Mouse (Mus musculus): ENCODE measurements around the gene Chmp4b. TPM values are rescaled to one million over a fixed set of nuclear protein-coding genes. Genes with fewer than 3 reads are reported as not detected.
A peak's percentile ranks its signal among the peaks of the same experiment; 100 is the strongest.

The Chmp4b gene
- polyA plus RNA-seq, 1 experiment from 2014 or later: 23.2 TPM

- no peaks in the 10 kb centered on the region for H3K36me3 ChIP-seq (replicated peaks; ENCODE audit: control insufficient read depth, insufficient read depth)
- no peak overlapping the region for H3K4me2 ChIP-seq (replicated peaks)
- H3K9ac ChIP-seq: no peak overlapping the region
- no peak for DNase-seq (ENCODE audit: low spot score)
- H3K4me1 ChIP-seq (replicated peaks; ENCODE audit: control insufficient read depth, insufficient read depth, low read length): 0 out of 2 replicates have a peak, but pooled peaks cover under 1% of the 10 kb centered on the region
- no peak for ATAC-seq (ENCODE audit: low FRiP score)
- H3K27me3 ChIP-seq (ENCODE audit: control insufficient read depth, insufficient read depth, low read length): no peaks in the 10 kb centered on the region
- no peak overlapping the region for H3K27ac ChIP-seq
- no peak overlapping the region for H3K4me3 ChIP-seq (replicated peaks; ENCODE audit: low read length)
- 61% methylated on average over 11 of the region's 11 CpGs for WGBS
- no peaks in the 10 kb centered on the region for H3K9me3 ChIP-seq (ENCODE audit: control insufficient read depth, low read length)
Observed at GRCm38 (mm10) chr2:154706526-154707280, 55.2 kb downstream of the Chmp4b start.

- Histone ChIP-seq H3K9me3 (ENCODE audit: control insufficient read depth, low read length) (no peaks in the 10 kb centered on the region), H3K4me1 (replicated peaks; ENCODE audit: control insufficient read depth, insufficient read depth, low read length) (0 out of 2 replicates have a peak, but pooled peaks cover 4% of the 10 kb centered on the region), H3K9ac (no peak overlapping the region), H3K27ac (no peak overlapping the region), H3K36me3 (replicated peaks; ENCODE audit: control insufficient read depth, insufficient read depth) (no peaks in the 10 kb centered on the region), H3K4me3 (replicated peaks; ENCODE audit: low read length) (no peak overlapping the region), H3K4me2 (replicated peaks) (no peak overlapping the region), H3K27me3 (ENCODE audit: control insufficient read depth, insufficient read depth, low read length) (no peaks in the 10 kb centered on the region)
- DNase-seq (ENCODE audit: low spot score): no peak
- 90% methylated on average over 7 of the region's 7 CpGs for WGBS
- ATAC-seq (ENCODE audit: low FRiP score): no peak
Observed at GRCm38 (mm10) chr2:154707284-154707683, 55.8 kb downstream of the Chmp4b start.

GRCm38 (mm10) chr2:154707830-154708385 is 56.4 kb downstream of the Chmp4b start:
- no peak overlapping the region for H3K27ac ChIP-seq
- DNase-seq (ENCODE audit: low spot score) (no peak), ATAC-seq (ENCODE audit: low FRiP score) (0 out of 2 replicates have a peak, but pooled peaks have one; percentile 34)
- H3K36me3 ChIP-seq (replicated peaks; ENCODE audit: control insufficient read depth, insufficient read depth): no peaks in the 10 kb centered on the region
- WGBS: 66% methylated on average over 7 of the region's 7 CpGs
- H3K4me1 ChIP-seq (replicated peaks; ENCODE audit: control insufficient read depth, insufficient read depth, low read length): 0 out of 2 replicates have a peak, but pooled peaks cover 6% of the 10 kb centered on the region
- no peak overlapping the region for H3K9ac ChIP-seq
- no peaks in the 10 kb centered on the region for H3K27me3 ChIP-seq (ENCODE audit: control insufficient read depth, insufficient read depth, low read length)
- no peak overlapping the region for H3K4me3 ChIP-seq (replicated peaks; ENCODE audit: low read length)
- no peaks in the 10 kb centered on the region for H3K9me3 ChIP-seq (ENCODE audit: control insufficient read depth, low read length)
- H3K4me2 ChIP-seq (replicated peaks): no peak overlapping the region

- Histone ChIP-seq H3K9me3 (ENCODE audit: control insufficient read depth, low read length) (no peaks in the 10 kb centered on the region), H3K27me3 (ENCODE audit: control insufficient read depth, insufficient read depth, low read length) (no peaks in the 10 kb centered on the region), H3K9ac (no peak overlapping the region), H3K4me3 (replicated peaks; ENCODE audit: low read length) (no peak overlapping the region), H3K27ac (no peak overlapping the region), H3K4me1 (replicated peaks; ENCODE audit: control insufficient read depth, insufficient read depth, low read length) (0 out of 2 replicates have a peak, but pooled peaks cover 6% of the 10 kb centered on the region), H3K36me3 (replicated peaks; ENCODE audit: control insufficient read depth, insufficient read depth) (no peaks in the 10 kb centered on the region), H3K4me2 (replicated peaks) (no peak overlapping the region)
- ATAC-seq (ENCODE audit: low FRiP score): no peak
- 51% methylated on average over 3 of the region's 3 CpGs for WGBS
- no peak for DNase-seq (ENCODE audit: low spot score)
Observed at GRCm38 (mm10) chr2:154711701-154712100, 60.2 kb downstream of the Chmp4b start.

GRCm38 (mm10) chr2:154712271-154712677 is 60.8 kb downstream of the Chmp4b start:
- DNase-seq (ENCODE audit: low spot score): peak; percentile 44
- Histone ChIP-seq H3K27ac (no peak overlapping the region), H3K27me3 (ENCODE audit: control insufficient read depth, insufficient read depth, low read length) (no peaks in the 10 kb centered on the region), H3K4me3 (replicated peaks; ENCODE audit: low read length) (no peak overlapping the region), H3K36me3 (replicated peaks; ENCODE audit: control insufficient read depth, insufficient read depth) (no peaks in the 10 kb centered on the region), H3K9ac (0 out of 2 replicates have a peak overlapping the region, but pooled peaks have one; percentile 8), H3K4me1 (replicated peaks; ENCODE audit: control insufficient read depth, insufficient read depth, low read length) (0 out of 2 replicates have a peak, but pooled peaks cover 6% of the 10 kb centered on the region), H3K9me3 (ENCODE audit: control insufficient read depth, low read length) (no peaks in the 10 kb centered on the region), H3K4me2 (replicated peaks) (no peak overlapping the region)
- ATAC-seq (ENCODE audit: low FRiP score): no peak
- WGBS: 39% methylated on average over 5 of the region's 5 CpGs

GRCm38 (mm10) chr2:154713083-154713482 is 61.6 kb downstream of the Chmp4b start:
- H3K27ac ChIP-seq: no peak overlapping the region
- WGBS: 56% methylated on average over 6 of the region's 6 CpGs
- H3K4me1 ChIP-seq (replicated peaks; ENCODE audit: control insufficient read depth, insufficient read depth, low read length): 0 out of 2 replicates have a peak, but pooled peaks cover 6% of the 10 kb centered on the region
- H3K9me3 ChIP-seq (ENCODE audit: control insufficient read depth, low read length): no peaks in the 10 kb centered on the region
- H3K9ac ChIP-seq: no peak overlapping the region
- H3K27me3 ChIP-seq (ENCODE audit: control insufficient read depth, insufficient read depth, low read length): no peaks in the 10 kb centered on the region
- DNase-seq (ENCODE audit: low spot score): no peak
- no peak overlapping the region for H3K4me2 ChIP-seq (replicated peaks)
- no peak for ATAC-seq (ENCODE audit: low FRiP score)
- no peak overlapping the region for H3K4me3 ChIP-seq (replicated peaks; ENCODE audit: low read length)
- H3K36me3 ChIP-seq (replicated peaks; ENCODE audit: control insufficient read depth, insufficient read depth): no peaks in the 10 kb centered on the region

GRCm38 (mm10) chr2:154713964-154714363 is 62.5 kb downstream of the Chmp4b start:
- Histone ChIP-seq H3K4me3 (replicated peaks; ENCODE audit: low read length) (no peak overlapping the region), H3K4me1 (replicated peaks; ENCODE audit: control insufficient read depth, insufficient read depth, low read length) (0 out of 2 replicates have a peak, but pooled peaks cover 6% of the 10 kb centered on the region), H3K9ac (no peak overlapping the region), H3K27me3 (ENCODE audit: control insufficient read depth, insufficient read depth, low read length) (no peaks in the 10 kb centered on the region), H3K27ac (no peak overlapping the region), H3K36me3 (replicated peaks; ENCODE audit: control insufficient read depth, insufficient read depth) (no peaks in the 10 kb centered on the region), H3K4me2 (replicated peaks) (no peak overlapping the region), H3K9me3 (ENCODE audit: control insufficient read depth, low read length) (no peaks in the 10 kb centered on the region)
- ATAC-seq (ENCODE audit: low FRiP score) (no peak), DNase-seq (ENCODE audit: low spot score) (no peak)
- WGBS: 71% methylated on average over 3 of the region's 3 CpGs

GRCm38 (mm10) chr2:154716586-154716985 is 65.1 kb downstream of the Chmp4b start:
- no peak overlapping the region for H3K9ac ChIP-seq
- H3K9me3 ChIP-seq (ENCODE audit: control insufficient read depth, low read length): no peaks in the 10 kb centered on the region
- WGBS: 93% methylated on average over 4 of the region's 4 CpGs
- DNase-seq (ENCODE audit: low spot score) (no peak), ATAC-seq (ENCODE audit: low FRiP score) (no peak)
- H3K4me3 ChIP-seq (replicated peaks; ENCODE audit: low read length): no peak overlapping the region
- H3K4me2 ChIP-seq (replicated peaks): no peak overlapping the region
- H3K27me3 ChIP-seq (ENCODE audit: control insufficient read depth, insufficient read depth, low read length): no peaks in the 10 kb centered on the region
- H3K4me1 ChIP-seq (replicated peaks; ENCODE audit: control insufficient read depth, insufficient read depth, low read length): 0 out of 2 replicates have a peak, but pooled peaks cover 6% of the 10 kb centered on the region
- no peaks in the 10 kb centered on the region for H3K36me3 ChIP-seq (replicated peaks; ENCODE audit: control insufficient read depth, insufficient read depth)
- H3K27ac ChIP-seq: no peak overlapping the region

GRCm38 (mm10) chr2:154717081-154717480 is 65.6 kb downstream of the Chmp4b start:
- Histone ChIP-seq H3K9ac (no peak overlapping the region), H3K27me3 (ENCODE audit: control insufficient read depth, insufficient read depth, low read length) (no peaks in the 10 kb centered on the region), H3K36me3 (replicated peaks; ENCODE audit: control insufficient read depth, insufficient read depth) (no peaks in the 10 kb centered on the region), H3K4me3 (replicated peaks; ENCODE audit: low read length) (no peak overlapping the region), H3K4me1 (replicated peaks; ENCODE audit: control insufficient read depth, insufficient read depth, low read length) (0 out of 2 replicates have a peak, but pooled peaks cover 2% of the 10 kb centered on the region), H3K27ac (no peak overlapping the region), H3K4me2 (replicated peaks) (no peak overlapping the region), H3K9me3 (ENCODE audit: control insufficient read depth, low read length) (no peaks in the 10 kb centered on the region)
- no peak for DNase-seq (ENCODE audit: low spot score)
- no peak for ATAC-seq (ENCODE audit: low FRiP score)
